Mouse (Mus musculus) heart, embryonic 14.5 days (tissue): Measurements from ENCODE around the gene Tns1. TPM values are rescaled to one million over a fixed set of nuclear protein-coding genes. Genes with fewer than 3 reads are reported as not detected.

Experiments
- ATAC-seq: fragments of 200-750 bp; cut with Nextera tagmentation; 2 replicates; pipeline ENCODE4 v1.8.0; 2017; ENCODE audit warnings: low read depth, moderate TSS enrichment; ENCODE audit not compliant: insufficient number of reproducible peaks, insufficient read depth, low FRiP score
- H3K27ac ChIP-seq, 2 experiments: fragments of 200-500 bp in 1 of 2; fragments of 300-500 bp in 1 of 2; sonication (generic) in 1 of 2; replicated peaks in 1 of 2; 2 replicates each; pipeline ENCODE4 v1.5.1; 2012 to 2014; ENCODE audit warnings: low read depth in 2 of 2, low read length in 2 of 2, control low read depth in 1 of 2, mild to moderate bottlenecking in 1 of 2, mixed read lengths in 1 of 2; ENCODE audit not compliant: control insufficient read depth in 1 of 2, insufficient read depth in 1 of 2
- H3K27me3 ChIP-seq: fragments of 300-500 bp; sonication (generic); 2 replicates; pipeline ENCODE4 v1.6.1; 2014; ENCODE audit warnings: mild to moderate bottlenecking, low read length, control low read depth; ENCODE audit not compliant: control insufficient read depth, insufficient read depth
- H3K36me3 ChIP-seq: fragments of 300-500 bp; sonication (generic); 2 replicates; pipeline ENCODE4 v1.6.1; 2014; ENCODE audit warnings: mild to moderate bottlenecking, control low read depth, low read length, mixed read lengths; ENCODE audit not compliant: control insufficient read depth, insufficient read depth
- H3K4me1 ChIP-seq, 2 experiments: fragments of 200-500 bp in 1 of 2; fragments of 300-500 bp in 1 of 2; sonication (generic) in 1 of 2; 2 replicates each; pipeline ENCODE4 v1.6.1; 2012 to 2014; ENCODE audit warnings: low read length in 2 of 2, control low read depth in 1 of 2, mixed read lengths in 1 of 2; ENCODE audit not compliant: control insufficient read depth in 2 of 2, insufficient read depth in 2 of 2
- H3K4me2 ChIP-seq: fragments of 300-500 bp; sonication (generic); 2 replicates; pipeline ENCODE4 v1.6.1; 2014; ENCODE audit warnings: mild to moderate bottlenecking, low read length
- H3K4me3 ChIP-seq, 2 experiments: fragments of 200-500 bp in 1 of 2; fragments of 300-500 bp in 1 of 2; sonication (generic) in 1 of 2; 2 replicates each; pipeline ENCODE4 v1.5.1; 2012 to 2014; ENCODE audit warnings: low read length in 2 of 2, mild to moderate bottlenecking in 2 of 2, control low read depth in 1 of 2, low read depth in 1 of 2, moderate library complexity in 1 of 2; ENCODE audit not compliant: control insufficient read depth in 1 of 2, insufficient read depth in 1 of 2
- H3K9ac ChIP-seq: fragments of 300-500 bp; sonication (generic); 2 replicates; pipeline ENCODE4 v1.6.1; 2014; ENCODE audit warnings: mild to moderate bottlenecking, low read length
- H3K9me3 ChIP-seq: fragments of 300-500 bp; sonication (generic); 2 replicates; pipeline ENCODE4 v1.6.1; 2016; ENCODE audit warnings: low read length, control low read depth; ENCODE audit not compliant: control insufficient read depth
- WGBS: fragments of 180-500 bp; shearing (Covaris S2); extraction: QIAGEN DNeasy Blood & Tissue Kit; methylation state at CpG from one replicate; pipeline ENCODE4 v1.1.7; 2014; 5-methylcytosine and 5-hydroxymethylcytosine counted together
- polyA plus RNA-seq: library from polyadenylated mRNA; unstranded; fragments of >200 nt; fragmentation: Nextera tagmentation; extraction: Ambion mirVana; gene quantifications from 2 replicates; pipeline ENCODE4 v1.2.1, GENCODE M21; 2014

Tns1 gene
- polyA plus RNA-seq, 1 experiment from 2014 or later: 125 TPM

DNA sequence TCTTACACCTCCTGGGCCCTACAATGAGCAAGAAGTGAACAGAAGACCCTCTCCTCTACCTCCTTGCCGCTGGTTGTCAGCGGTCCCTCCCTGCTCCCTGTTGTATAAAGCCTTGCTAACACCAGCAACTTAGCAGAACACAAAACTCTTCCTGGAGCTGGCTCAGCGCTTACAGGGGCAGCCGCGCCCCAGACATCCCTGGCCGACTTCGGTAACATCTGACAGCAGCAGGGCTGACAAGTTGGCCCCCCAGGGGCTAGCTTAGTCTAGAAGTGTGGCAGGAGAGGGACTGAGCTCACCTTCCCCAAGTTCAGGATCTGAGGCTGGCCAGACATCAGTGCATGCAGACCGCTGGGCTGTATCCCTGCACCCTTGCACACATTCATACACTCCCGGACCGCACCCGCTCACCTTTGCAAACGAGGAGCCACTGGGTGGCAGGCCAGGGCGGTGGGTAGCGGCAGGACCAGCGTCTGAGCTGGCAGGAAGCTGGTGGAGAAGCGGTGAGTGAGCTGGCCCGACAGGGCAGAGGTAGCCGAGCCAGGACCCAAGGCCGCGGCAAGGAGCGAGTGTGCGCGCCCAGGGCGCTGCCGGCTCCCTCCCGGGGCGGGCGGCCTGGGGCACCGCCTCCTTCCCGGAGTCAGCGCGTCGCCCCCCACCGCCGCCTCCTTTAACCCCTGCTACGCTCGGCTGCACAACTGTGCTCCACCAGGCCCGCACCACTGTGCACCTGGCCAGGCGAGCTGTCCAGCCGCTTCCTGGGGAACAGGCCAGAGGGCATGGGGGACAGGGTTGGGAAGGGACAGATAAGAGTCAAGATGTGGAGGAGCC, 87.5 kb downstream of the Tns1 start:
- H3K27ac ChIP-seq: peak overlapping the region; percentile 62 to 83
- no peaks in the 10 kb centered on the region for H3K27me3 ChIP-seq
- H3K4me2 ChIP-seq: peak overlapping the region; percentile 76
- 2% methylated on average over 37 of the region's 40 CpGs for WGBS
- H3K36me3 ChIP-seq: no peaks in the 10 kb centered on the region
- no peaks in the 10 kb centered on the region for H3K9me3 ChIP-seq
- peak; percentile 42 for ATAC-seq
- H3K9ac ChIP-seq: peak overlapping the region; percentile 83
- H3K4me1 ChIP-seq: peaks cover 77 to 92% of the 10 kb centered on the region in 2 experiments
- peak overlapping the region; percentile 57 to 75 for H3K4me3 ChIP-seq

DNA sequence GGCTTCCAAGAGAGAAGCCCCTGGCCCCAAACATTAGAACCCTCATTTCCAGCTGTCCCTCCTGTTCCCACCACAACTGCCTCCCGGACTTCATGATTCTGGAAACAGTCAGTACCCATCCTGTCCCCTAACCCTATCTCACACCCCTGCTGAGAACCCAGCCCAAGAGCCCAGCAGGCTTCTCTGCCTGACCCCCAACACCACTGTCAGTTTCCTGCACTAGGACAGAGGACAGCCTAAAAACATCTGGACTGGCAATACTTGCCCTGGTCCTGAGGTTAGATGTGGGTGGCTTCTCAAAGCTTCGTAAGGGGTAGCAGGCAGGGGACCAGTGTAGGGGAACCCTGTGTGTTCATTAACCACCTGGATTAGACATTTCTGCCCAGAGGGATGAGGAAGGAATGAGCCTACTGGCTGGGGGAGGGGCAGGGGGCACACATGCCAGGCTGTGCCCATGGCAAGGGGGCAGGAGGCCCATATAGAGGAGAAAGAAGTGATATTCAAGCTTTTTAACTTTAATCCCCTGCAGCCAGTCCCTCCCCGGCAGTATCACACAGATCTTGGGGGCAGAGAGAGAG, 88.2 kb downstream of the Tns1 start:
- Histone ChIP-seq H3K27ac (peak overlapping the region; percentile 22 to 83; a peak in 3 of 4 replicates), H3K4me2 (peak overlapping the region; percentile 76), H3K9ac (peak overlapping the region; percentile 83), H3K4me1 (peaks cover 77 to 92% of the 10 kb centered on the region in 2 experiments), H3K36me3 (no peaks in the 10 kb centered on the region), H3K27me3 (no peaks in the 10 kb centered on the region), H3K9me3 (no peaks in the 10 kb centered on the region), H3K4me3 (peak overlapping the region; percentile 57 to 75)
- 43% methylated on average over 3 of the region's 3 CpGs for WGBS
- ATAC-seq: no peak

DNA sequence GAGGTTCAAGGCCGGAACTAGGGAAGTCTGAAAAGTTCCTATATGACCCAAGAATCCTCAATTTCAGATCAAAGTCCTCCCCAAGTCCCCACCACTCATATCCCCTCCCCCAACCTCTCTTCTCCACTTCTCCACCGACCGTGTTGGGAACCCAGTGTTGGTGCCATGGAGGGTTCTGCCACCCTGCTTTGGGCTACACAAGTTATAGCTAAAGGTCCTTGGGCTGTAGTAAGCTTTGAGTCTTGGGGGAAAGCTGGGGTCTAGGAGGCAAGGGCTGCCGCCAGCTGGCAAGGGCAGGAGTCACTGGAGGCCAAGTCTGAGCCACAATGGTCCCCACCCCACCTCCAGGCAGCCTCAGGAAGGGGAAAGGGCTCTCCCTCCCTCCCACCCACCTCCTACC, 88.8 kb downstream of the Tns1 start:
- H3K4me2 ChIP-seq: peak overlapping the region; percentile 76
- peak overlapping the region in 1 of 2 experiments; percentile 19; a peak in 1 of 4 replicates for H3K27ac ChIP-seq
- peak overlapping the region; percentile 83 for H3K9ac ChIP-seq
- no peaks in the 10 kb centered on the region for H3K9me3 ChIP-seq
- peaks cover 77 to 92% of the 10 kb centered on the region in 2 experiments for H3K4me1 ChIP-seq
- H3K36me3 ChIP-seq: no peaks in the 10 kb centered on the region
- no peaks in the 10 kb centered on the region for H3K27me3 ChIP-seq
- H3K4me3 ChIP-seq: peak overlapping the region; percentile 27 to 57
- WGBS: 47% methylated on average over 4 of the region's 4 CpGs
- ATAC-seq: no peak

DNA sequence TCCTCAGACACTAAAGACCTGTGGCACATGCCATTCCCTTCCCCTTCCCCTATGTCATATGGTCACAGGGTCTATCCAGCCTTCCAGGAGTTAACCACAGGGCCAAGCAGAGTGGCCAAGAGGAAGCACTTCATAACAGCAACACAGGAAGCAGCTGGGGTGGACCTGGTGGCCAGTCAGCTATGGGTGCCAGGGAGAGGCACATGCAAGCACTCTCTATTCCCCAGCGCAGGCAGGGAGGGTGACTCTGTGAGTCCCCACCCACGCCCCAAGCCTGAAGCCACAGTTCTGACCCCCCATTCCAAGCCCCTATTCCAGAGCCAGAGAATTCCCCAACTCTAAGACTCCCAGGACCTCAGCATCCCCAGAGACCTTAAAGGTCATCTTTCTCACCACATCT, 89.5 kb downstream of the Tns1 start:
- 59% methylated on average over 2 of the region's 2 CpGs for WGBS
- no peak for ATAC-seq
- Histone ChIP-seq H3K4me1 (peaks cover 77 to 93% of the 10 kb centered on the region in 2 experiments), H3K36me3 (no peaks in the 10 kb centered on the region), H3K4me3 (peak overlapping the region in 1 of 2 experiments; percentile 57; a peak in 1 of 4 replicates), H3K27me3 (no peaks in the 10 kb centered on the region), H3K9me3 (no peaks in the 10 kb centered on the region), H3K27ac (peak overlapping the region in 1 of 2 experiments; percentile 31; a peak in 1 of 4 replicates), H3K9ac (peak overlapping the region; percentile 83; the same call in 1 of the 2 replicates), H3K4me2 (peak overlapping the region; percentile 76)

DNA sequence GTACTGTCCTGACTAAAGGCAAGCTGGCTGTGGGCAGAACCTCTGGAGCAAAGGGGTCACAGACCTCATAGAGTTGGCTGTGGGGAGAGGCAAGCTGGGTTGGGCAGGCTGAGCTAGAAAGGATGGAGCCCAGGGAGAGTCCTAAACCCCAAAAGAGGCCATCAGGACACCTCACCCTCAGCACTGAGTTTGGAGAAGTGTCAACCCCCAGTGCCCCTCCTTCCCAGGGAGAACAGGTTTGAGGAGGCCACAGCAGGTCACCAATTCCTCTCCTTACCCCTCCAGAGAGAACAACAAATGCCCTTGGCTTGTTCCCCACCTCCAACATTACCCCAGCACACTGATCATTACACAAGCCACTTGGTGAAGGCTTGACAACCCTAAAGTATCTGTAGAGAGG, 90.0 kb downstream of the Tns1 start:
- H3K4me1 ChIP-seq: peaks cover 78 to 93% of the 10 kb centered on the region in 2 experiments
- H3K27me3 ChIP-seq: no peaks in the 10 kb centered on the region
- H3K4me2 ChIP-seq: peak overlapping the region; percentile 76
- H3K4me3 ChIP-seq: no peak overlapping the region
- H3K36me3 ChIP-seq: no peaks in the 10 kb centered on the region
- peak overlapping the region; percentile 27; the same call in 1 of the 2 replicates for H3K9ac ChIP-seq
- H3K27ac ChIP-seq: no peak overlapping the region
- no peaks in the 10 kb centered on the region for H3K9me3 ChIP-seq
- no peak for ATAC-seq

DNA sequence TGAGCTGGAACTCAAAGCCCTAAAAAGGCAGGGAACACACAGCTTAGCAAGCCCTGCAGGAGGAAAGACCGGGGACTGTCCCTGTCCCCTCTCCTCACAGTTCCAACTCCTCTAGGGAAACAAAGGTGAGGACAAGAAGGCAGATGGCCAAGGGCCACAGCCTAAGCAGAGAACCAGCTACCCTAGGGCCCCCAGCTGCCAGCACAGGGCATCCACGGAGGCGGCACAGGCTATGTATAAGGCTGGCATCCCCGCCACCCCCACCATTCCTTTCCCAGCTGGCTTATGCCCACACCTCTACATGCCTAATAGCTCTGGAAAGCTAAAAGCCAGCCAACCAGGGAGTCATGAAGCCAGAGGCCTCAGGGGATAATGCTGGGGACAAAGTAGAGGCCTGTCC, 90.8 kb downstream of the Tns1 start:
- 69% methylated on average over 4 of the region's 4 CpGs for WGBS
- H3K27ac ChIP-seq: peak overlapping the region; percentile 40 to 59
- H3K9ac ChIP-seq: peak overlapping the region; percentile 21; the same call in 1 of the 2 replicates
- peaks cover 78 to 93% of the 10 kb centered on the region in 2 experiments for H3K4me1 ChIP-seq
- ATAC-seq: no peak
- no peaks in the 10 kb centered on the region for H3K9me3 ChIP-seq
- no peaks in the 10 kb centered on the region for H3K27me3 ChIP-seq
- no peak overlapping the region for H3K4me2 ChIP-seq
- no peaks in the 10 kb centered on the region for H3K36me3 ChIP-seq
- no peak overlapping the region for H3K4me3 ChIP-seq

DNA sequence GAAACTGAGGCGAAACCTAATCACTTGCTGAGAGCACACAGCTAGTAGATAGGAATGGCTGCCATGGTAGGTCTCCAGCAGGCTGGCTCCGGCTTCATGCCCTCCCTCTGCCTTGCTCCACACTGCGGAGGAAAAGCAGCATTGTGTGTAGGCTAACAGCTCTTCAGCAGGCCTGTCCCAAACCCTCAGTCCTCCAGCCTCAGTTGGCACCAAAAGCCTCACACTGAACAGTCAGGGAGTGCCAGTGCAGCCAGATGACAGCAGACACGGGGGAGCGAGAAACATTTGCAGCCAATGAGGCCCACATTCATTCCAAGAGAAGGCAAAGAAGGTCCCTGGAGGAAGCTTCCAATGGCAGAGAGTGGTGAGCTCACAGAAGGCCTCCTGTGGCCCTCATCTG, 91.3 kb downstream of the Tns1 start:
- Histone ChIP-seq H3K27ac (peak overlapping the region; percentile 40 to 59), H3K9me3 (no peaks in the 10 kb centered on the region), H3K4me2 (no peak overlapping the region), H3K4me3 (no peak overlapping the region), H3K4me1 (peaks cover 80 to 93% of the 10 kb centered on the region in 2 experiments), H3K9ac (peak overlapping the region; percentile 21; the same call in 1 of the 2 replicates), H3K27me3 (no peaks in the 10 kb centered on the region), H3K36me3 (no peaks in the 10 kb centered on the region)
- 76% methylated on average over 5 of the region's 5 CpGs for whole genome bisulfite sequencing
- no peak for ATAC-seq
